Mouse (Mus musculus) heart, adult 2 months (tissue): ENCODE measurements around the gene B3glct.

Source experiments
- CTCF ChIP-seq: fragments of 200-600 bp; IDR thresholded peaks from 2 replicates; pipeline ENCODE4 v1.8.1; 2022; ENCODE audit warnings: antibody characterized with exemption, mild to moderate bottlenecking, moderate library complexity
- EP300 ChIP-seq: fragments of 200-500 bp; IDR thresholded peaks from 2 replicates; pipeline ENCODE4 v1.6.1; 2011; ENCODE audit warnings: low read depth, low read length, control low read depth; ENCODE audit not compliant: insufficient read depth
- POLR2A ChIP-seq: fragments of 200-500 bp; IDR thresholded peaks from 2 replicates; pipeline ENCODE4 v1.6.1; 2011; ENCODE audit warnings: mild to moderate bottlenecking, low read depth, low read length, control low read depth; ENCODE audit not compliant: insufficient read depth

DNA sequence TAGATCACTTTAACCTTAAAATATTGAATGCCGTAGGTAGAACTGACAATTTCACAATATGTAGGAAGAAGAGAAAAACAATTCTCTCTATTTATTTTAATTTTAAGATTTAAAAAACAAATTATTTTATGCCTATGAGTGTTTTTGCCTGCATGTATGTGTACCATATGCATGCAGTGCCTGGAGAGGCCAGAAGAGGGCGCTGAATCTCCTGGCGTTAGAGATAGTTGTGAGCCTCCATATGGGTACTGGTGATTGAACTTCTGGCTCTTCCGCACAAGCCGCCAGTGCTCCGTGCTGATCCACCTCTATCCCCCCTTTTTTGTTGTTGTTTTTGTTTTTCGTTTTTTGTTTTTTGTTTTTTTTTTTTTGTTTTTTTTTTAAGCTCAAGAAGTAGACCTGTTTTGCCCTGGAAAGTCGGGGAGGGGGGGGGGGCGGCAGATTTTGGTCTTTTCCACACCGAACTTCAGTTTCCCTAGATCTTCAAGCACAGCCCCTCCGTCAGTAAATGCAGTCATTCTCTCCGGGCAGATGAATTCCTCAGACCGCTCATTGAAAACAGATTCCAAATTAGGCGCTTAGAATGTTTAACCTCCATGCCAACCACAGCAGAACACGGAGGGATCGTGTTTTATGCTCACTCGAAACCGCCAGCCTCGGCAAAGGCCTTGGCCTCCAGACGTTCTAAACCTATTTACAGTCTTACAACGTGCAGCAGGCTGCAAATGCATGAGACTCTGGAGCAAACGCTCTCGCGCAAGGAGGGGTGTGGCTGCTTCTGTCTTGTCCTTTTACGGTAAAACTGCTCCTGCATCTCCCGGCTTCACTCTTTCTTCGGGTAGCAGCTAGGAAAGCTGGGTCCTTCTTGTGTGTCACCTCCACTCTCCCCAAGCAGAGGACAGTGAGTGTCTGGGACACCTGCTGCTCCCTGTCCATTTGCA lies 70.9 kb downstream of the B3glct start:
- TF ChIP-seq CTCF (0 out of 2 replicates have a peak, but pooled peaks have one; percentile 16), POLR2A (no peak), EP300 (no peak)
